Mouse (Mus musculus) cerebellum, adult 2 months (tissue): Measurements from ENCODE around the gene Wipf2. TPM values are rescaled to one million over a fixed set of nuclear protein-coding genes. Genes with fewer than 3 reads are reported as not detected.
A peak's percentile ranks its signal among the peaks of the same experiment; 100 is the strongest.
"Not testable (repeated sequence)": the region's sequence is repeated elsewhere in the genome, so short reads cannot be mapped to it uniquely, and the experiment has no call there.

ENCODE experiments used
- DNase-seq, 2 experiments: peaks; one replicate each; pipeline ENCODE4 v3.0.0; 2021
- H3K27ac ChIP-seq: fragments of 200-500 bp; 2 replicates; pipeline ENCODE4 v1.5.1; 2012; ENCODE audit warnings: low read length, control low read depth, inconsistent platforms; ENCODE audit not compliant: insufficient read depth
- H3K27me3 ChIP-seq: fragments of 200-500 bp; 2 replicates; pipeline ENCODE4 v1.6.1; 2012; ENCODE audit warnings: inconsistent platforms, mild to moderate bottlenecking, low read length, moderate library complexity; ENCODE audit not compliant: control insufficient read depth, insufficient read depth
- H3K4me1 ChIP-seq: fragments of 200-500 bp; 2 replicates; pipeline ENCODE4 v1.6.1; 2011; ENCODE audit warnings: low read length; ENCODE audit not compliant: control insufficient read depth, insufficient read depth
- H3K4me3 ChIP-seq: fragments of 200-500 bp; replicated peaks from 2 replicates; pipeline ENCODE3; 2011; ENCODE audit warnings: mild to moderate bottlenecking, low read depth, low read length, control low read depth; ENCODE audit not compliant: insufficient read depth
- CTCF ChIP-seq: fragments of 200-500 bp; IDR thresholded peaks from 2 replicates; pipeline ENCODE4 v1.5.1; 2011; ENCODE audit warnings: low read depth, mild to moderate bottlenecking, control low read depth, low read length, moderate library complexity, borderline replicate concordance; ENCODE audit not compliant: insufficient read depth
- POLR2A ChIP-seq: fragments of 200-500 bp; IDR thresholded peaks from 2 replicates; pipeline ENCODE4 v1.6.1; 2011; ENCODE audit warnings: low read length, control low read depth, borderline replicate concordance; ENCODE audit not compliant: insufficient read depth
- WGBS: fragments of 180-500 bp; shearing (Covaris S2); methylation state at CpG from one replicate; pipeline ENCODE4 v1.1.7; 2018; 5-methylcytosine and 5-hydroxymethylcytosine counted together
- polyA plus RNA-seq: library from polyadenylated mRNA; depleted of rRNA; stranded (reverse); fragments of >200 nt; gene quantifications from 2 replicates; pipeline ENCODE4 v1.2.3, GENCODE M21; 2012

The Wipf2 gene
- polyA plus RNA-seq, 1 experiment: 25.8 TPM

- TF ChIP-seq POLR2A (no peak), CTCF (no peak)
- Histone ChIP-seq H3K27me3 (no peaks in the 10 kb centered on the region), H3K4me3 (no peak overlapping the region), H3K27ac (no peak overlapping the region), H3K4me1 (no peaks in the 10 kb centered on the region)
- DNase-seq: no peak
- 86% methylated on average over 11 of the region's 11 CpGs for WGBS
Observed at GRCm38 (mm10) chr11:98914196-98914595, 50.8 kb downstream of the Wipf2 start.

DNA sequence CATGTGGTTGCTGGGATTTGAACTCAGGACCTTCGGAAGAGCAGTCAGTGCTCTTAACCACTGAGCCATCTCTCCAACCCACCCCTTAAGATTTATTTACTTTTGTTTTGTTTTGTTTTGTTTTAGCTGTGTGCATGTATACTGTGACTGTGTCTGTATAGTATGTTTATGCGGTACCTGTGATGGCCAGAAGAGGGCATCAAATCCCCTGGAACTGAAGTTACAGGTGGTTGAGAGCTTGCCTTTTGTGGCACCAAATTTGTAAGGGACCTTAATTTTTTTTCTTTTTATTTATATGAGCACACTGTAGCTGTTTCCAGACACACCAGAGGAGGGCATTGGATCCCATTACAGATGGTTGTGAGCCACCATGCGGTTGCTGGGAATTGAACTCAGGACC lies 52.9 kb downstream of the Wipf2 start:
- not testable (repeated sequence) for H3K27ac ChIP-seq, H3K27me3 ChIP-seq
- 96% methylated on average over 3 of the region's 3 CpGs for WGBS

GRCm38 (mm10) chr11:98917428-98918005 lies 54.1 kb downstream of the Wipf2 start:
- Histone ChIP-seq H3K4me1 (peaks cover 2% of the 10 kb centered on the region; the same call in 1 of the 2 replicates), H3K27ac (no peak overlapping the region), H3K4me3 (no peak overlapping the region), H3K27me3 (no peaks in the 10 kb centered on the region)
- no peak for DNase-seq
- WGBS: 82% methylated on average over 13 of the region's 13 CpGs
- TF ChIP-seq CTCF (no peak), POLR2A (no peak)

More for the DNA sequence above, 52.9 kb downstream of the Wipf2 start:
- not testable (repeated sequence) for DNase-seq, H3K4me3 ChIP-seq, H3K4me1 ChIP-seq

DNA sequence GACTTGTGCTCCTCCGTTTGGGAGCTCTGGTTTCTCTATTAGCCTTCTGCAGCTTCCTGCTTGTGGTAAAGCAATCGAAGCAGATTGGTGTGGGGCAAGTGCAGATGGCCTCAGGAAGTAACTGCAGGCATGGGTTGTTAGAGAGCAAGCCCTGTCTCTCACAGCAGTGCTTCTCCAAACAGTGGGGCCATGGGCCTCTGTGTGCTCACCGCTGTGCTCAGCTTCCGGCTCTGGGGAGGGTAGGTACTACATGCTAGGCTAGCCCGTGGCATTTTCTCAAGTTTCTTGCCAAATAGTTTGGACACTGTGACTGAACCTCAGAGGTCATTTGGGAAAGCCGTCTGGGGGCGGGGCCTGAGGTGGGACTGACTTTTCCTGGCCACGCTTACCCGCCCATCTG lies 54.8 kb downstream of the Wipf2 start:
- no peak for DNase-seq
- Histone ChIP-seq H3K4me3 (no peak overlapping the region), H3K27me3 (no peaks in the 10 kb centered on the region), H3K27ac (no peak overlapping the region), H3K4me1 (peaks cover 4% of the 10 kb centered on the region; the same call in 1 of the 2 replicates)
- 82% methylated on average over 9 of the region's 9 CpGs for WGBS
- no peak for TF ChIP-seq POLR2A

DNA sequence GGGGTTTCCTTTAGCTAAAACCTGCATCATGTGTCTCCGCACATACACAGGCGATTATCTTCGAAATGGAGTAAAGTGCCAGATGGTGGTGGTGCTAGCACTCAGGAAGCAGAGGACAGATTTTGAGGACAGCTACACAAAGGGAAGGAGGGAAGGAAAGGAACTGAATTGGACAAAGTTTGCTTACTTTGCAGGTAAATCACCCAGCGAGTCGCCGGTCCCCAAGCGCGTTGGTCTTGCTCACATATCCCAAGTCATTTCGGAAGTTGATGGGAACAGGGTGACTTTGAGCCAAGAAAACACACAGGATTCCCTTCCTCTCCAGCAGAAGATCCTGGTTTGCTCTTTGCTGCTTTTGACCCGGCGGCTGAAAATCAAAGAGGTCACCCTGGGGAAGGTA lies 55.6 kb downstream of the Wipf2 start:
- no peak overlapping the region for H3K4me3 ChIP-seq
- DNase-seq: no peak
- no peak overlapping the region for H3K27ac ChIP-seq
- H3K27me3 ChIP-seq: no peaks in the 10 kb centered on the region
- H3K4me1 ChIP-seq: peaks cover 4% of the 10 kb centered on the region; the same call in 1 of the 2 replicates
- 92% methylated on average over 11 of the region's 11 CpGs for WGBS
- TF ChIP-seq POLR2A (no peak), CTCF (no peak)

GRCm38 (mm10) chr11:98921813-98922212 lies 58.4 kb downstream of the Wipf2 start:
- not testable (repeated sequence) for H3K4me1 ChIP-seq, H3K27me3 ChIP-seq, H3K4me3 ChIP-seq, H3K27ac ChIP-seq
- peak; percentile 51 to 53 for DNase-seq
- 37% methylated on average over 15 of the region's 15 CpGs for WGBS
- peak; percentile 54; the same call in 1 of the 2 replicates for TF ChIP-seq CTCF

DNA sequence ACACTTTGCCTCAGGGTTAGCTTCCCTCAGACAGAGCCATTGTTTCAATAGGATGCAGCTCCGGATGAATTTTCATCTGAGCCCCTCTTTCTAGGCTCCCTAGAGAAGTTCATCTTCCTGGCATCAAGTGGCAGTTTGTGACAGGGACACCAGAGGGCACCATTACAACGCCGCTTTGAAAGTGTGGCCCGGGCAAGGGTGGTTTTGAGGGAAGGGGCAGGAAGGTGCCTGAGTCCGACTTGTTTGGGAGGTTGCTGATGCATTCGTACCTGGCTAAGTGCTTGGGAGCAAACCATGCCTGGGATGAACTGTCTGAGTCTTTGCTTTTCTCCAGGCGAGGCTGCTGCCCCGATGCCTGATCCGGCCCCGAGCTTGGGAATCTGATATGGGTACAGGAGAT lies 58.9 kb downstream of the Wipf2 start:
- 36% methylated on average over 10 of the region's 10 CpGs for WGBS
- not testable (repeated sequence) for H3K27ac ChIP-seq, H3K4me1 ChIP-seq, H3K4me3 ChIP-seq, H3K27me3 ChIP-seq
- peak; percentile 53 to 76 for DNase-seq
- TF ChIP-seq CTCF: peak; percentile 77

DNA sequence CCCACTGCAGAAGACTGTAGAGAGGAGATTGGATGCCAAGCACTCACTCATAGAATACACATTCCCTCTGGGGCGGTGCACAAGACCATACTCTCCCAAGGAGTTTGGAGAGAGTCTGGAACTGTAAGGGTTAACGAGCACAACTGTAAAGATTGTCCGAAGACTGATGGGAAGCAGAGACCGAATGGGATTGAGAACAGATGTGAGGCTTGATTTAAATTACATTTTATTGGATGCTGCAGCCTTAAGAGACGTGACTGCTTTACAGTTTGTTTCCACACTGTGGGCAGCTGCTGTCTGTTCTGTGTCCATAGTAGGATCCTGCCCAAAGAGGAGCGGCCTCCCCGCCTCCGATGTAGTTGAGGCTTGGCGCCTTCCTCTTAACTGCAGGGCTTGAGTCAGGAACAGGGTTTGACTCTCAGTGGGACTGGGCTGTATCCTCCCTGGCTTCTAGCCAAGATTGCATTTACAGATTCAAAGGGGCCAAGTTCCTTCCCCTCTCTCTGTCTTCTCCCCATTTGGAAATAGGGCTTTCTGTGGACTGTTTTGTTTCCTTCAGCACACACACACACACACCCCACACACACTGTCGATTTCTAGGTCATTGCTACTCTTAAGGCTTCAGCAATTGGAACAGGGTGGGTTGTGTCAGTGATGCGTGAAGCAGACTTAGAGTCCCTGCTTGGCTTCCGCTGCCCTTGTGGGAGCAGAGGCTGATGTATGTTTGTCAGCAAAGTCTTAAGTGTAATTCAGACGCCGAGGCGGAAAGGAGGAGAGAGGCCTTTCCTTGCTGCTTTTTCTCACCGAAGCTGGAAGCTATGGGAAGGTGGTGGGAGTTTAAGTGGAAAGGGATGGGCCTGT lies 59.6 kb downstream of the Wipf2 start:
- H3K4me3 ChIP-seq, H3K27ac ChIP-seq, H3K4me1 ChIP-seq, DNase-seq, H3K27me3 ChIP-seq: not testable (repeated sequence)
- 68% methylated on average over 16 of the region's 16 CpGs for WGBS
